Mouse (Mus musculus): ENCODE measurements at regions not wholly inside any gene's neighbourhood (a gene's known extent, or its start where the extent isn't known, plus 50 kb on each side); places are given as distances from the start of the nearest gene placed in this dataset.

DNA sequence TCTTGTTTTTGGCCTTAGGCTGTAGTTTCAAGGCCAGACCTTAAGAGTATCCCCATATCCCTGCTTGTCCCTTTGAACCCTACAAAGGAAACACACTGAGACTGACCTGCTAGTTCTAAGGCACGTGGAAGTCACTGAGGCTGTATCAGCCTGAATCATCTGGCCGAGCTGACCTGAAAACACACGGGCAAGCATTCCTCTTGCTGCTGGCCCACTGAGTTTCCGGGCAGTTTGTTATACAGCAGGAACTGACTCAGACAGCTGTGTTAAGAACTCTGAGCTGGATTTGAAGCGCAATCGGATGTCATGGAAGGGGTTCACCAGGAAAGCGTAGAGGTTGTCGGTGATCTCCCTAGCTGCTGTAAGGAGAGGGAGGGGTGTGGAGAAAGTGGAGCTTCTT is 75.9 kb upstream of the Zc3h12a start:
- peak; percentile 92 for DNase-seq (ENCODE audit: low read depth)

- DNase-seq (ENCODE audit: low read depth) = peak; percentile 89
Measured at GRCm38 (mm10) chr4:125201638-125202325, 74.1 kb upstream of the Zc3h12a start.

GRCm38 (mm10) chr4:125200762-125201161 is 73.1 kb upstream of the Zc3h12a start:
- no peak for DNase-seq (ENCODE audit: low read depth)

DNA sequence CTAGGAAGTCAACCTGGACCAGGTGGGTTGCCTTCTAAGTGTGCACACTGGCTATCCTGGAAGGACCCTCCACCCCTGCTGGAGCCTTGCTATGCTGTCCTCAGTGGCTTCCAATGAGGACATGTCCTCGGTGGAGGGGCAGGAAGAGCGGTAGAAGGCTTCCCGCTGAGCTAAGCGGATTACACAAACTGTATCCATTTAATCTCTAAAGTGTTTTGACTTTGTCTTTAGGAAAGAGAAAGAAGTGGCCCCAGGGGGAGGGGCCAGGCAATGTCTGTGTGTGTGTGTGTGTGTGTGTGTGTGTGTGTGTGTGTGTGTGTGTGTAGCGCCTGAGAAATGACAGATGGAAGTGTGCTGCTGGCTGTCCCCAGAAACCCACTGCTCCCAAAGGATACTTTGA is 71.6 kb upstream of the Zc3h12a start:
- DNase-seq (ENCODE audit: low read depth) = no peak

GRCm38 (mm10) chr4:125195901-125196435 is 68.3 kb upstream of the Zc3h12a start:
- DNase-seq (ENCODE audit: low read depth) = no peak

- no peak for DNase-seq (ENCODE audit: low read depth)
Measured at GRCm38 (mm10) chr4:125194722-125195380, 67.2 kb upstream of the Zc3h12a start.

DNA sequence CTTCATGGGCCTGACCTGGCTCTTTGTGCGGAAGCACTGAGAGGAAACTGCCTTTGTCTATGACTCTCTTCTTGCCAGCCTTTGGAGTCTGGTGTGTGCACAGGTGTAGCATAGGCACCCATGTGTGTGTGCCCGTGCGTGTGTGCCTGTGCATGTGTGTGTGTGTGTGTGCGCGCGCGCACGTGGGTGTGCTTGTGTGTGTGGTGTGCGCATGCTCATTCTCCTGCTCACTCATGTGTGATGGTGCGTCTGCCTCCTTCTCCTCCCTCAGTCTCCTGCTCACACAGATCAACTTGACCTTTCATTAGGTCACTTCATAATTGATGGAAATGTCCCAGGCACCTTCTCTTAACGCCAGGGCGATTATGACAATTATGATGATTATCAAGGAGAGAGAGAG is 66.7 kb upstream of the Zc3h12a start:
- no peak for DNase-seq (ENCODE audit: low read depth)

DNA sequence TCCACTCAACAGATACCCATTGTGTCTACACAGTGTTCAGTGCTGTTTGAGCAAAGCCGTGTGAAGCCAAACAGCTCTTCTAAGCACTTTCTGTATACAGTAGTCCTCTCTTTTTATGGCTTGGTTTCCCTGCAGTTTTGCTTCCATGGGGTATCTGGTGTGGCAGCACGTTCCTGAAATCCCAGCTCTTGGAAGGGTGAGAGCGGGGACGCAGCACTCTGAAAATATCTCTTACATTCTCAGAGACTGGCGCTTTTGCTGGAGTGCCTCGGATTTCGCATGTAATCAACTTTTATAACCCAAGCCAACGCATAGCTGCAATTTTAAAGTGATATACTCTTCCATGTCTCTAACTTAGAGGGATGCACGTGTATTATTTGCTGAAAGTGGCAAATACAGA is 64.0 kb upstream of the Zc3h12a start:
- DNase-seq (ENCODE audit: low read depth) = no peak

- DNase-seq (ENCODE audit: low read depth) = no peak
Measured at GRCm38 (mm10) chr4:125191010-125191409, 63.4 kb upstream of the Zc3h12a start.

- no peak for DNase-seq (ENCODE audit: low read depth)
Measured at GRCm38 (mm10) chr4:125189971-125190370, 62.3 kb upstream of the Zc3h12a start.

GRCm38 (mm10) chr4:125186246-125186645 is 58.6 kb upstream of the Zc3h12a start:
- DNase-seq (ENCODE audit: low read depth) = no peak

DNA sequence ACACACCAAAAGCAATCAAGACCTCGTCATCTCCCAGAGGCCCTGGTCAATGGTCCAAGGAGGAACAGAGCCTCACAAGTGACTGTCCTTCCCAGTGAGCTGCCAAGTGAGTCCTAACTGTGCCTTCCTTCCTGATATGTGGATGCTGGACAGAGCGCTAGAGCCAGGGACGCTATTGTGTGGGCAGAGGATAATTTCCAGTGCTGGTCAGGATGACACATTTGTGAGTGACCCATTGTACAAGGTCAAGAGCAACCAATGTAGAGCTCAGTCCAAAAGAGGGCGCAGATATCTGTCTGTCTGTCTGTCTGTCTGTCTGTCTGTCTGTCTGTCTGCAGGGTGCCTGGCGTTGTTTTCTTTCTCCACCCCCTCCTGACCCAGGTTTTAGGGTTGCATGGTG is 57.4 kb upstream of the Zc3h12a start:
- no peak for DNase-seq (ENCODE audit: low read depth)

DNA sequence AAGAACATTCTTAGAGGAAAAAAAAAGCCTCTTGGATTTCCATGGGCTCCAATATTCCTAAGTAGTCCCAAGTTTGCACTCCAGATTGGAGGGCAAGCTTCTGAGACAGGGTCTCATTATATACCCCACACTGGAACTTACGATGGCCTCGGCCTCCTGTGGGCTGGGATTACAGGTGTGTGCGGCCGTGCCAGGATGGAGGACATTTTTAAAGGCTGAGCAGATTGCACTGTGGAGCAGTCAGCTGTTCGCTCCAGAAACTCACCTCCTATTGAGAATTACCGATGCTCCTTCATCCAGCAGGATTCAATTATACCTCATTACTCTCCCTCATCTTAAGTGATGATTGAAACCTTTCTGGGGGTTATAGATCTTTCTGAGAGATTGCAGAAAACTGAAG is 53.3 kb upstream of the Zc3h12a start:
- no peak for DNase-seq (ENCODE audit: low read depth)

- no peak for DNase-seq (ENCODE audit: low read depth)
Measured at GRCm38 (mm10) chr4:125178552-125178951, 50.9 kb upstream of the Zc3h12a start.

DNA sequence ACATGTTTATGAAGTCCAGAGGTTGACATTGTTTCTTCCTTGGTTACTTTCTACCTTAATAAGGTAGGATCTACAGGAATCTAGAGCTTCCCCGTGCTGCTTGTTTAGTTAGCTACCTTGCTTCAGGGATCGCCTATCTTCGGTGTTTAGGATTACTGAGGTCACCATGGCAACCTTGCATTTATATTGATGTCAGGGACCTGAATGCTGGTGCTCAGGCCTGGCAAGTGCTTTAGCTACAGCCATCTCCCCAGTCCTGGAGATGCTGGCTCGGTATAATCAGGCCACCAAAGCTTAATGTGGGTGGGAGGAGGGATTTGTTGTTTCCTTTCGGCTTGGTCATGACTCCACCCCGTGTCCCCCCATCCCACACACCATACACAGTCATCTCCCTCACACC is 50.0 kb upstream of the Zc3h12a start:
- DNase-seq (ENCODE audit: low read depth) = peak; percentile 78
